Mouse (Mus musculus) stomach, postnatal 0 days (tissue): ENCODE data around the gene Lmo7.

ENCODE experiments used
- CTCF ChIP-seq: IDR thresholded peaks from 2 replicates; pipeline ENCODE4 v1.5.1; 2016; ENCODE audit warnings: antibody characterized with exemption, low read depth, mild to moderate bottlenecking, moderate library complexity
- EP300 ChIP-seq: optimal IDR thresholded peaks from 2 replicates; pipeline ENCODE3; 2016; ENCODE audit warnings: antibody characterized with exemption

GRCm38 (mm10) chr14:101872846-101873245 lies 143.1 kb downstream of the Lmo7 start:
- no peak for TF ChIP-seq CTCF
- no peak for TF ChIP-seq EP300
